Mouse (Mus musculus): ENCODE data around the gene Gng7. TPM values are rescaled to one million over a fixed set of nuclear protein-coding genes. Genes with fewer than 3 reads are reported as not detected.
A peak's percentile ranks its signal among the peaks of the same experiment; 100 is the strongest.

The Gng7 gene
- polyA plus RNA-seq, 1 experiment from 2014 or later, result 1.5 TPM

DNA sequence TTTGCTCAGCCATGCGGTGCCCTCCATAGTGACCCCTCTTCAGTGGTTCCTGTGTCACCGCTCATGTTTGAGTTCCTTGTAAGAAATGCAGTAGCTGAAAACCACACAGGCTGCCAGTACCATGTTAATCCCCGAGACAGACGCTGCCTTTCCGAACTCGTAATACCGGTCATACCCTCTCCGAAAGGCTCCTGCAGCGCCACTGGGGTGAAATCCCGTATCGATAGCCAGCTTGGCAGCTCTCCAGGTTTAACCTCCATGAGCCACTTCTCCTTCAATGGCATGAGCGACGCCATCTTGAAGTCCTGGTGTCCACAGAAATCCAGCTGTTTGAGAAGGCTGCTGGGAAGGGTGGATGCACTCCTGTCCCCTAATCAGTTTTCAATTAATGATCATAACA lies 60.3 kb downstream of the Gng7 start:
- WGBS, result 79% methylated on average over 13 of the region's 13 CpGs
- ATAC-seq (ENCODE audit: insufficient number of reproducible peaks, low FRiP score), result no peak
- no peaks in the 10 kb centered on the region for H3K9me3 ChIP-seq (replicated peaks)
- H3K4me2 ChIP-seq, result no peak overlapping the region
- 0 out of 2 replicates have a peak overlapping the region, but pooled peaks have one; percentile 31 for H3K9ac ChIP-seq
- H3K27ac ChIP-seq (ENCODE audit: poor library complexity, severe bottlenecking), result peak overlapping the region; percentile 83
- H3K27me3 ChIP-seq (replicated peaks), result 0 out of 2 replicates have a peak, but pooled peaks cover 3% of the 10 kb centered on the region
- no peaks in the 10 kb centered on the region for H3K36me3 ChIP-seq
- H3K4me3 ChIP-seq, result no peak overlapping the region
- H3K4me1 ChIP-seq (replicated peaks), result peaks cover 26% of the 10 kb centered on the region

DNA sequence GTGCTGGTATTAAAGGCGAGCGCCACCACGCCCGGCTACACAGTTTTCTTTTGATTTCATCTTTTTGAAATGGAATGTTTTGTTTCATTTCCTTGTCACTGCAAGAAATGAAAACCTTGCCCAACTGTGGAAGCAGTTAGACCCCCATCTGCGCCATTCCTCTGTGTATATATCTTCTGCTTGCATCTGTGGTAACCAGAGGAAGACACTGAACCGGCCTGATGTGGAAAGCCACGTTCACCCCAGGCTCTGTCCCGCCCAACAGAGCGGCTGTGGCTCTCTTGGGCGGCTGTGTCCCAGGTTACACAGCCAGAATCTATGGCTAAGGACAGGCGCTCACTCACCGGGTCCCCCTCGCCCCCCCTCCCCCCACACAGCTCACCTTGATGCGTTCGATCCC lies 62.3 kb downstream of the Gng7 start:
- no peak for ATAC-seq (ENCODE audit: insufficient number of reproducible peaks, low FRiP score)

DNA sequence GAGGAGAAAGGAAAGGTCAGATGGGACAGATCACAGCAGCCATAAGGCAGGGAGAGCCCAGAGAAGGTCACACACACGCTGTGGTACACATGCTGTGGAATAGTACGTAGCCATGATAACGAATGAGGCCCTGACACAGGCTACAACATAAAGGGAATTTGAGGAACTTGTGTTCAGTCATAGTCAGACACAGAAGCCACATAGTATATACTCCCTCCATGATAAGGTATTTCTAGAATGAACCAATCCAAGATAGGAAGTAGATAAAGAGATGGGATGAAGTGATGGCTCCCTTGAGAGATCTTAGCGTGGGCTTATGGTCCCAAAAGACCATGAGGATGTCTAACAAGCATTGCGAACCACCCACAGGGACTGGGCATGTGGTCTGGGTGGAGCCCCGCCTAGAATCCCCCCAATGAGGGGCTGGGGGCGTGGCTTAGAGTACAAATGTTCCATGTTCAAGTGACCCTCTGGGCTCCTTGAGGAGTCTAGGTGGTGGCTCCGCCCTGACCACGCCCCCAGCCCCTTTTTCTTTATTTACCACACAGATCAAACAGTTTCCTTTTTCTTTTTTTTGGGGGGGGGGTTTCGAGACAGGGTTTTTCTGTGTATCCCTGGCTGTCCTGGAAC lies 62.9 kb downstream of the Gng7 start:
- 82% methylated on average over 10 of the region's 10 CpGs for WGBS
- Histone ChIP-seq H3K27ac (ENCODE audit: poor library complexity, severe bottlenecking) (no peak overlapping the region), H3K4me1 (replicated peaks) (peaks cover 51% of the 10 kb centered on the region), H3K4me3 (no peak overlapping the region), H3K36me3 (no peaks in the 10 kb centered on the region), H3K27me3 (replicated peaks) (0 out of 2 replicates have a peak, but pooled peaks cover 3% of the 10 kb centered on the region), H3K9ac (no peak overlapping the region), H3K4me2 (no peak overlapping the region), H3K9me3 (replicated peaks) (no peaks in the 10 kb centered on the region)
- no peak for ATAC-seq (ENCODE audit: insufficient number of reproducible peaks, low FRiP score)

More for the DNA sequence above, 62.3 kb downstream of the Gng7 start:
- Histone ChIP-seq H3K27me3 (replicated peaks) (0 out of 2 replicates have a peak, but pooled peaks cover 3% of the 10 kb centered on the region), H3K4me1 (replicated peaks) (peaks cover 45% of the 10 kb centered on the region), H3K9me3 (replicated peaks) (no peaks in the 10 kb centered on the region), H3K4me2 (no peak overlapping the region), H3K4me3 (no peak overlapping the region), H3K9ac (no peak overlapping the region), H3K27ac (ENCODE audit: poor library complexity, severe bottlenecking) (no peak overlapping the region), H3K36me3 (no peaks in the 10 kb centered on the region)
- WGBS, result 69% methylated on average over 15 of the region's 15 CpGs

DNA sequence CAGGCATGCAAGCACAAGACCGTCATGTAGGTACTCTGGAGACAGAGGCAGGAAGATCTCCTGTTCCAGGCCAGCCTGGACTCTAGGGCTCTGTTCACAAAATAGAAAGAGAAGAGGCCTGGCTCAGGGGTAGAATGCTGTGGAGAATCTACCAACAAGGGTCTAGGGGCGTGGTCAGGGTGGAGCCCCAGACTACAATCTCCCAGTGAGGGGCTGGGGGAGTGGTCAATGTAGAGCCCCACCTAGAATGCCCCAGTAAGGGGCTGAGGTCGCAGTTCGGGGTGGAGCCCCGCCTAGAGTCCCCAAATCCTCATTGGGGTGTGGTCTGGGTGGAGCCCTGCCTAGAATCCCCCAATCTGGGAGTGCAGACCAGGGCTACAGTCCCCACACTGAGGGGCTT lies 64.4 kb downstream of the Gng7 start:
- no peaks in the 10 kb centered on the region for H3K9me3 ChIP-seq (replicated peaks)
- 0 out of 2 replicates have a peak, but pooled peaks cover 3% of the 10 kb centered on the region for H3K27me3 ChIP-seq (replicated peaks)
- H3K4me1 ChIP-seq (replicated peaks), result peaks cover 51% of the 10 kb centered on the region
- no peak overlapping the region for H3K9ac ChIP-seq
- no peak overlapping the region for H3K27ac ChIP-seq (ENCODE audit: poor library complexity, severe bottlenecking)
- no peaks in the 10 kb centered on the region for H3K36me3 ChIP-seq
- ATAC-seq (ENCODE audit: insufficient number of reproducible peaks, low FRiP score), result no peak
- WGBS, result 30% methylated on average over 5 of the region's 5 CpGs
- no peak overlapping the region for H3K4me3 ChIP-seq
- no peak overlapping the region for H3K4me2 ChIP-seq

DNA sequence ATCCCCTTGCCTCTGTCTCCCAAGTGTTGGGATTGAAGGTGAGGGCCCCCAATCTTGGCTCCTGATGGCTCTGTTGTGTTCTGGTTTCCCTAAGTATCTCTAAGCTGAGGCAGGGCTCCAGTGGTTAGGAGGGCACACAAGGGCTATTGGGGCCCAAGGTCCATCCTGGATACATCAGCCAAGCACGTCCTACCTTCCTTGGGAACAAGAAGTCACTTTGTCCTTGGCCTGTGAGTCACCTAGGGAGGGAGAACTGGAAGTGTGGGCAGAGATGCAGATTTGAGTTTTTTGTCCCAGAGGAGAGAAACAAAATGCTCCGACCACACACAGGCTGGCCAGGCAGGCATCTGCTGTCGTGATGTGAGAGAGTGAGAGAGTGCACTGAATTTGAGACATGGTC lies 65.7 kb downstream of the Gng7 start:
- no peaks in the 10 kb centered on the region for H3K36me3 ChIP-seq
- peaks cover 39% of the 10 kb centered on the region for H3K4me1 ChIP-seq (replicated peaks)
- WGBS, result 64% methylated on average over 3 of the region's 3 CpGs
- no peaks in the 10 kb centered on the region for H3K9me3 ChIP-seq (replicated peaks)
- no peak for ATAC-seq (ENCODE audit: insufficient number of reproducible peaks, low FRiP score)
- no peak overlapping the region for H3K4me3 ChIP-seq
- H3K27ac ChIP-seq (ENCODE audit: poor library complexity, severe bottlenecking), result no peak overlapping the region
- no peak overlapping the region for H3K9ac ChIP-seq
- H3K27me3 ChIP-seq (replicated peaks), result 0 out of 2 replicates have a peak, but pooled peaks cover 3% of the 10 kb centered on the region
- no peak overlapping the region for H3K4me2 ChIP-seq

DNA sequence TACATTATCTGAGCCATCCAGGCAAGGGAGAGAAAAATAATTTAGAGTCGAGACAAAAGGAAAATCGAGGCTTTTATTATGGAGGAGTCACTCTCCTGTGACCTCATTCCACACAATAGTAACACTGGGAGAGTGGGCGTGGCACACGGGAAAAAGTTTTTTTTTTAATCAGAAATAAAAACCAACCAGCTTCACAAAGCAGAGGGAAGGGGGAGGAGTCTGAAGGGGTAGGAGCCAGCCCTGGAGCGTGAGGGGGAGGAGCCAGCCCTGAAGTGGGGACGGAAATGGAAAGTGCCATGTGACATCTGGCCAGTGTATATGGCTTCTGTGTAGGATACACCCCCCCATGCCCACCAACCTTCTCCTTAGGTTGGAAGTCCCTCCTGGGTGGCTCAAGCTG lies 66.2 kb downstream of the Gng7 start:
- H3K9me3 ChIP-seq (replicated peaks), result no peaks in the 10 kb centered on the region
- no peak overlapping the region for H3K9ac ChIP-seq
- no peaks in the 10 kb centered on the region for H3K36me3 ChIP-seq
- no peak overlapping the region for H3K4me2 ChIP-seq
- H3K27ac ChIP-seq (ENCODE audit: poor library complexity, severe bottlenecking), result peak overlapping the region; percentile 71
- WGBS, result 29% methylated on average over 6 of the region's 6 CpGs
- H3K27me3 ChIP-seq (replicated peaks), result 0 out of 2 replicates have a peak, but pooled peaks cover 3% of the 10 kb centered on the region
- ATAC-seq (ENCODE audit: insufficient number of reproducible peaks, low FRiP score), result peak; percentile 79
- peaks cover 43% of the 10 kb centered on the region for H3K4me1 ChIP-seq (replicated peaks)
- no peak overlapping the region for H3K4me3 ChIP-seq

DNA sequence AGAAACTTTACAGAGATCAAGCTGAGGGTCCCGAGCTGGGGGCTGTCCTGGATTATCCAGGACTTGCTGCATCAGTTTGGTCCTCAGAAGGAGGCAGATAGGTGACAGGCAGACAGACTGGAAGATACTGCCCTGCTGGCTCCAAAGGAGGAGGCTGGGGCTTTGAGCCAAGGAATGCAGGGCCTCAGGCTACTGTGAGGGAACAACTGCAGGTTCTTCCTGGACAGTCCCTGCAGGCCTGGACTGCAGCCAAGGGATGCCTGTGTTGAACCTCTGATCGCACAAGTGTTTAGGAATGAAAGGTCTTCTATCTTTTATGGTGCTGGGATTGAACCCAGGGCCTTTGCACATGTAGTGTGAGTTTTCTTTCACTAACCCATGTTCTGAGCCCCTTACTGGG lies 66.9 kb downstream of the Gng7 start:
- WGBS, result 17% methylated on average over 2 of the region's 2 CpGs
- Histone ChIP-seq H3K27me3 (replicated peaks) (0 out of 2 replicates have a peak, but pooled peaks cover 3% of the 10 kb centered on the region), H3K4me2 (no peak overlapping the region), H3K4me1 (replicated peaks) (peaks cover 51% of the 10 kb centered on the region), H3K27ac (ENCODE audit: poor library complexity, severe bottlenecking) (peak overlapping the region; percentile 71), H3K4me3 (no peak overlapping the region), H3K9ac (no peak overlapping the region), H3K36me3 (no peaks in the 10 kb centered on the region), H3K9me3 (replicated peaks) (no peaks in the 10 kb centered on the region)
- peak; percentile 34; the same call in 1 of the 2 replicates for ATAC-seq (ENCODE audit: insufficient number of reproducible peaks, low FRiP score)

DNA sequence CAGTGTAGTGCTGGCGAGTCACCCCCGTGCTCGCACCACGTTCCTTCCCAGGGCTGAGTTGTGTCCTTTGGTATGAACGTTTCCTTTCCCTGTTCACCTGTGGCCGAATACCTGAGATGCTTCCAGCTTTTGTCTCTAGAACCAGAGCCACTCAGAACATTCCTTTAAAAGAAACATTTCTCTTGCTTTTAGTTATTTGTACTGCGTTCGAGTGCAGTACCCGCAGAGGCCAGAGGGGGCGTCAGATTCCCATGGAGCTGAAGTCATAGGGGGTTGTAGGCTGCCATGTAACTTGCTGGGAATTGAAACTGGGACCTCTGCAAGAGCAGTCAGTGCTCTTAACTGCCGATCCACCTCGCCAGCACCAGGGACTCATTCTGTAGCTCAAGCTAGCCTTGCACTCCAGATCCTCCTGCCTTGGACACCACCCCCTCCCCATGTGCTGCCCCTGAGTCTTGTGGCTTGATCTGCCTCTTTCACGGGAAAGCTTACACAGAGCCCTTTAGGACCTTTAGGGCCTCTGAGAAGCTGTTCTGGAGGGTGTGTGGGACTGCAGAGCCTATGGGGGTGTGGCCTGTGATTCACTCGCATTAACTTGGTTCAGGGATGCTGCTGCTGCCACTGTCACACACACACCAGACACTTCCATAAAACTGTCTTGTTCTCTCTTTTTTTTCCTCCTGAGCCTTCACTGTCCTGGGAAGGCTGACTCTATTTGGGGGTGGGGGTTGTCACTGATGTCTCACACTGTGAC lies 67.9 kb downstream of the Gng7 start:
- Histone ChIP-seq H3K4me1 (replicated peaks) (peaks cover 56% of the 10 kb centered on the region), H3K9ac (no peak overlapping the region), H3K27ac (ENCODE audit: poor library complexity, severe bottlenecking) (peak overlapping the region; percentile 71), H3K4me3 (no peak overlapping the region), H3K4me2 (no peak overlapping the region), H3K9me3 (replicated peaks) (no peaks in the 10 kb centered on the region), H3K27me3 (replicated peaks) (0 out of 2 replicates have a peak, but pooled peaks cover 3% of the 10 kb centered on the region), H3K36me3 (no peaks in the 10 kb centered on the region)
- ATAC-seq (ENCODE audit: insufficient number of reproducible peaks, low FRiP score), result no peak
- WGBS, result 63% methylated on average over 14 of the region's 14 CpGs

DNA sequence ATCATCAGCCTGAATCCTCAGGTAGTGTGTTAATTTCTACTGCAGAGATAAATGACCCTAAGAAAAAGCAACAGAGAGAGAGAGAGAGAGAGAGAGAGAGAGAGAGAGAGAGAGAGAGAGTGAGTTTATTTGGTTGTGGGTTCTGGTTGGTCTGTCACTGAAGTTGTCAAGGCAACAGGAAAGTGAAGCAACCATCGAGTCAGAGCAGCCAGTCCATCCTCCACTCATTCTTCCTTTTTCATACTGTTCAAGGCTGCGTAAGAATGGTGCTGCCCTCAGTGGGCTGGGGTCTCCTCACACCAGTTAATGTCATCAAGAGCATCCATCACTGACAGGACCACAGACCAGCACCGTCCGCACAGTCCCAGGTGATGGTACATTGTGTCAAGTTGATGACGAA lies 70.5 kb downstream of the Gng7 start:
- peaks cover 72% of the 10 kb centered on the region for H3K4me1 ChIP-seq (replicated peaks)
- no peak overlapping the region for H3K27ac ChIP-seq (ENCODE audit: poor library complexity, severe bottlenecking)
- 87% methylated on average over 5 of the region's 5 CpGs for WGBS

DNA sequence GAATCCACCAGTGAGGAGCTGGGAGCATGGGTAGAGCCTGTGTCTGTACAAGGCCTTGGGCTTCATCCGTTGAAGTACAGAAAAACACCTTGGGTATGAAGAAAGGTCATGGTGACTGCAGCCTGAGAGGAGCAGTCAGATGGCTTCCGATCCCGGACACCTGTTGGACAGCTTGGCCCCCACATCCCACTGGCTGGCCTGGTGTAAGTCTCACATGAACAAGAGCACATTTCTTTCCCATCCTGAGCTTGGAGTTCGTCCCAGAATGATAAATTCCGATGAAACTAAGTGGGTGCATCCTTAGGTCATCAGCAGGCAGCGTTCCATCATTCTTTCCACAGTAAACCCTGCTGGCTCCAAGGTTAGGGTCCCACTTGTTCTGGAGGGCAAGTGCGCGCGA lies 71.0 kb downstream of the Gng7 start:
- peaks cover 72% of the 10 kb centered on the region for H3K4me1 ChIP-seq (replicated peaks)
- no peak for ATAC-seq (ENCODE audit: insufficient number of reproducible peaks, low FRiP score)
- peak overlapping the region; percentile 3; the same call in 1 of the 2 replicates for H3K27ac ChIP-seq (ENCODE audit: poor library complexity, severe bottlenecking)
- H3K27me3 ChIP-seq (replicated peaks), result no peaks in the 10 kb centered on the region
- no peak overlapping the region for H3K4me2 ChIP-seq
- 50% methylated on average over 9 of the region's 9 CpGs for WGBS
- no peaks in the 10 kb centered on the region for H3K36me3 ChIP-seq
- H3K9ac ChIP-seq, result no peak overlapping the region
- H3K9me3 ChIP-seq (replicated peaks), result no peaks in the 10 kb centered on the region
- H3K4me3 ChIP-seq, result no peak overlapping the region

More for the DNA sequence above, 70.5 kb downstream of the Gng7 start:
- ATAC-seq (ENCODE audit: insufficient number of reproducible peaks, low FRiP score), result no peak
- Histone ChIP-seq H3K27me3 (replicated peaks) (no peaks in the 10 kb centered on the region), H3K9ac (no peak overlapping the region), H3K4me2 (no peak overlapping the region), H3K4me3 (no peak overlapping the region), H3K9me3 (replicated peaks) (no peaks in the 10 kb centered on the region), H3K36me3 (no peaks in the 10 kb centered on the region)

DNA sequence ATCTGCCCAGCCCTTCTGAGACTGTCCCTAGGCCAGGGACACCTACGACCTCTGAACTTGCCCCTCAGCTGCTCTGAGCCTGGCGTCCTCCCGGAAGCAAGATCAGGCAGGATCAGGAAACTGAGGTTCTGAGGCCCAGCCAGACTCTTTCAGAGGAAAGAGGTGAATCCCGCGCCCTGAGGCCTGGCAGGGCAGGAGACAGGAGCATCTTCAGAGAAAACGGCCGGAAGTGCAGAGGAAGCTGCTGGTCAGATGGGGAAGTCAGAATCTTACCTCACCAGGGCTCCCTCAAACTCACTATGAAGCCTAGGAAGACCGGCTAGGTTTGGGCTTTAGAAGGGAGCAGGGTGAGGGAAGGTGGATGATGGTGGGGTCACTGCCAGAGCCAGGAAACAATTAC lies 71.8 kb downstream of the Gng7 start:
- H3K27me3 ChIP-seq (replicated peaks), result no peaks in the 10 kb centered on the region
- WGBS, result 54% methylated on average over 8 of the region's 8 CpGs
- H3K27ac ChIP-seq (ENCODE audit: poor library complexity, severe bottlenecking), result peak overlapping the region; percentile 3; the same call in 1 of the 2 replicates
- H3K4me1 ChIP-seq (replicated peaks), result peaks cover 72% of the 10 kb centered on the region
- H3K36me3 ChIP-seq, result no peaks in the 10 kb centered on the region
- no peak overlapping the region for H3K4me2 ChIP-seq
- H3K9me3 ChIP-seq (replicated peaks), result no peaks in the 10 kb centered on the region
- no peak for ATAC-seq (ENCODE audit: insufficient number of reproducible peaks, low FRiP score)
- no peak overlapping the region for H3K4me3 ChIP-seq
- 0 out of 2 replicates have a peak overlapping the region, but pooled peaks have one; percentile 28 for H3K9ac ChIP-seq

Data from heart, embryonic 12.5 days (tissue).